Mouse (Mus musculus) intestine, embryonic 14.5 days (tissue): ENCODE data around the gene Vmn1r4. TPM values are rescaled to one million over a fixed set of nuclear protein-coding genes. Genes with fewer than 3 reads are reported as not detected.

Source experiments
- ATAC-seq: fragments of 200-750 bp; cut with Nextera tagmentation; replicated peaks from 2 replicates; pipeline ENCODE4 v1.8.0; 2017; ENCODE audit warnings: low read depth, moderate number of reproducible peaks, moderate TSS enrichment, moderate library complexity; ENCODE audit not compliant: low FRiP score, low TSS enrichment
- DNase-seq: peaks from one replicate; pipeline ENCODE4 v3.0.0-alpha.2; 2018; ENCODE audit warnings: low spot score
- H3K27ac ChIP-seq: fragments of 300-500 bp; sonication (generic); 2 replicates; pipeline ENCODE4 v1.5.1; 2014; ENCODE audit warnings: low read depth, mild to moderate bottlenecking, control low read depth
- H3K27me3 ChIP-seq: fragments of 300-500 bp; sonication (generic); replicated peaks from 2 replicates; pipeline ENCODE4 v1.6.1; 2014; ENCODE audit warnings: low read length, control low read depth; ENCODE audit not compliant: control insufficient read depth, insufficient read depth
- H3K36me3 ChIP-seq: fragments of 300-500 bp; sonication (generic); 2 replicates; pipeline ENCODE4 v1.6.1; 2014; ENCODE audit warnings: low read length, control low read depth; ENCODE audit not compliant: control insufficient read depth, insufficient read depth
- H3K4me1 ChIP-seq: fragments of 300-500 bp; sonication (generic); replicated peaks from 2 replicates; pipeline ENCODE4 v1.6.1; 2014; ENCODE audit warnings: low read length, control low read depth, mixed read lengths; ENCODE audit not compliant: control insufficient read depth, insufficient read depth
- H3K4me2 ChIP-seq: fragments of 300-500 bp; sonication (generic); 2 replicates; pipeline ENCODE4 v1.6.1; 2014; ENCODE audit warnings: low read length
- H3K4me3 ChIP-seq: fragments of 300-500 bp; sonication (generic); 2 replicates; pipeline ENCODE4 v1.5.1; 2014; ENCODE audit warnings: low read depth, low read length, control low read depth, mixed read lengths
- H3K9ac ChIP-seq: fragments of 300-500 bp; sonication (generic); 2 replicates; pipeline ENCODE4 v1.6.1; 2014; ENCODE audit warnings: mild to moderate bottlenecking, low read length
- H3K9me3 ChIP-seq: fragments of 300-500 bp; sonication (generic); 2 replicates; pipeline ENCODE4 v1.6.1; 2016; ENCODE audit warnings: low read length, control low read depth; ENCODE audit not compliant: control insufficient read depth
- WGBS: fragments of 180-500 bp; shearing (Covaris S2); extraction: QIAGEN DNeasy Blood & Tissue Kit; methylation state at CpG from one replicate; pipeline ENCODE4 v1.1.7; 2014; 5-methylcytosine and 5-hydroxymethylcytosine counted together
- polyA plus RNA-seq: library from polyadenylated mRNA; unstranded; fragments of >200 nt; fragmentation: Nextera tagmentation; extraction: Ambion mirVana; gene quantifications from 2 replicates; pipeline ENCODE4 v1.2.1, GENCODE M21; 2014

Vmn1r4 gene
- polyA plus RNA-seq, 1 experiment from 2014 or later: 0.31 TPM

- Histone ChIP-seq H3K4me3 (peak overlapping the region; percentile 52), H3K9me3 (no peaks in the 10 kb centered on the region), H3K4me1 (peaks cover 4% of the 10 kb centered on the region; the same call in 1 of the 2 replicates), H3K9ac (peak overlapping the region; percentile 49), H3K36me3 (no peaks in the 10 kb centered on the region), H3K4me2 (peak overlapping the region; percentile 65), H3K27ac (peak overlapping the region; percentile 82; the same call in 1 of the 2 replicates), H3K27me3 (no peaks in the 10 kb centered on the region)
- DNase-seq (peak; percentile 87), ATAC-seq (no peak)
- under 1% methylated on average over 25 of the region's 25 CpGs for WGBS
Observed at GRCm38 (mm10) chr6:56923331-56923725, 487 bp upstream of the Vmn1r4 start.

GRCm38 (mm10) chr6:56931648-56932415, 8.0 kb downstream of the Vmn1r4 start:
- H3K9me3 ChIP-seq: no peaks in the 10 kb centered on the region
- no peaks in the 10 kb centered on the region for H3K36me3 ChIP-seq
- no peaks in the 10 kb centered on the region for H3K4me1 ChIP-seq
- no peak overlapping the region for H3K27ac ChIP-seq
- ATAC-seq (no peak), DNase-seq (no peak)
- H3K4me3 ChIP-seq: no peak overlapping the region
- WGBS: 67% methylated on average over 4 of the region's 4 CpGs
- no peak overlapping the region for H3K9ac ChIP-seq
- H3K4me2 ChIP-seq: no peak overlapping the region
- no peaks in the 10 kb centered on the region for H3K27me3 ChIP-seq

GRCm38 (mm10) chr6:56932464-56932863, 8.6 kb downstream of the Vmn1r4 start:
- Histone ChIP-seq H3K9me3 (no peaks in the 10 kb centered on the region), H3K4me3 (no peak overlapping the region), H3K4me1 (no peaks in the 10 kb centered on the region), H3K4me2 (no peak overlapping the region), H3K27me3 (no peaks in the 10 kb centered on the region), H3K27ac (no peak overlapping the region), H3K9ac (no peak overlapping the region), H3K36me3 (no peaks in the 10 kb centered on the region)
- WGBS: 63% methylated on average over 2 of the region's 2 CpGs
- ATAC-seq (no peak), DNase-seq (no peak)

- Histone ChIP-seq H3K27ac (no peak overlapping the region), H3K4me3 (no peak overlapping the region), H3K27me3 (no peaks in the 10 kb centered on the region), H3K9ac (no peak overlapping the region), H3K4me1 (no peaks in the 10 kb centered on the region), H3K4me2 (no peak overlapping the region), H3K9me3 (no peaks in the 10 kb centered on the region), H3K36me3 (no peaks in the 10 kb centered on the region)
- ATAC-seq: no peak
- WGBS: 86% methylated on average over 4 of the region's 4 CpGs
- no peak for DNase-seq
Observed at GRCm38 (mm10) chr6:56934366-56934765, 10.6 kb downstream of the Vmn1r4 start.

- Histone ChIP-seq H3K4me3 (no peak overlapping the region), H3K4me2 (no peak overlapping the region), H3K9ac (no peak overlapping the region), H3K9me3 (no peaks in the 10 kb centered on the region), H3K36me3 (no peaks in the 10 kb centered on the region), H3K4me1 (no peaks in the 10 kb centered on the region), H3K27ac (no peak overlapping the region), H3K27me3 (no peaks in the 10 kb centered on the region)
- WGBS: 76% methylated on average over 5 of the region's 5 CpGs
- ATAC-seq: no peak
- DNase-seq: no peak
Observed at GRCm38 (mm10) chr6:56956436-56956835, 32.6 kb downstream of the Vmn1r4 start.

GRCm38 (mm10) chr6:56969973-56970372, 46.2 kb downstream of the Vmn1r4 start, which contains the start of gene Vmn1r5:
Gene Vmn1r5, plus strand, starts transcription at chr6:56970273.
- Histone ChIP-seq H3K4me1 (no peaks in the 10 kb centered on the region), H3K36me3 (no peaks in the 10 kb centered on the region), H3K4me3 (no peak within 1 kb of the TSS), H3K27ac (no peak within 1 kb of the TSS), H3K4me2 (no peak within 1 kb of the TSS), H3K9ac (no peak within 1 kb of the TSS), H3K27me3 (no peaks in the 10 kb centered on the region), H3K9me3 (no peaks in the 10 kb centered on the region)
- DNase-seq (no peak), ATAC-seq (no peak)

- ATAC-seq (no peak), DNase-seq (no peak)
- H3K36me3 ChIP-seq: no peaks in the 10 kb centered on the region
- H3K9me3 ChIP-seq: no peaks in the 10 kb centered on the region
- no peak within 1 kb of the TSS for H3K4me3 ChIP-seq
- no peak within 1 kb of the TSS for H3K9ac ChIP-seq
- H3K27ac ChIP-seq: no peak within 1 kb of the TSS
- H3K27me3 ChIP-seq: no peaks in the 10 kb centered on the region
- no peak within 1 kb of the TSS for H3K4me2 ChIP-seq
- no peaks in the 10 kb centered on the region for H3K4me1 ChIP-seq
- 82% methylated on average over 2 of the region's 2 CpGs for WGBS
Observed at GRCm38 (mm10) chr6:56996943-56997342, 73.1 kb downstream of the Vmn1r4 start, which contains the start of gene Vmn1r6. Gene Vmn1r6, plus strand, starts transcription at chr6:56997243.
